Mouse (Mus musculus): ENCODE data around the gene Vav2. TPM values are rescaled to one million over a fixed set of nuclear protein-coding genes. Genes with fewer than 3 reads are reported as not detected.
A peak's percentile ranks its signal among the peaks of the same experiment; 100 is the strongest.

Gene Vav2
- polyA plus RNA-seq, 1 experiment from 2014 or later, result 7.1 TPM

DNA sequence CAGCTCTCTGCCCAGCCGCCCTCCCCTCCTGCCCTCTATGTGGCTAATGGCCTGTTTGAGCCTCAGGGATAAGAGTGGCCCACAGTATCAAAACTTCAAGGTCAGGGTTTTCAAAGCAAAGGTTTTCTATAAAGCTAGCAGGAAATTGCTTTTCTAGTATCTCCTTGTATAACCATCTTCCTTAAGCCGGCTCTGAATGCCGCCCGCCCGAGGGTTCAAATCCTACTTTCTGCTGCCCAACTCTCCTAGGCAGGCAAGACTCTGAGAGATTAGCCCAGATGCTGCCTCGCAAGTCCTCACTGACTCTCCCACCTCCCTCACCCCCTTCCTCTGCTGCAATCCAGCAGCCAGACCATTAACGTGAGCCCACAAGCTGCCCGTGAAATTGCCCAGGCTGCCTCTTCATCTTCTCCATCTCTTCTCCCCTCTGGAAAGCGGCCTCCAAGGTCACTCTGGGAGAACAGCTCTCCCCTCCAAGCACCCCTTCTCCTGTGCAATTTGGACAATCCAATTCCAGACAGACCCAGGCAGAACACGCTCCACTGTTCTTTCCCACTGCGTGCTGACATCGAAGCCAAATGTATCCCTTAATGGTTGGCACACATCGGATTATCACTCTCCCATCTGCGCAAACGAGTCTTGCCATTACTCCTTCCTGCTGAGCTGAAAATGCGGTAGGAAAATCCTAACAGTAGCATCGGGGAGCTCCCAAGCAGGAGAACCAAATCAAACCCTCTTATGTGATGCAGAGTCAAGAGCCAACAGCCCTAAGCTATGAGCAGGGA, 30.0 kb downstream of the Vav2 start:
- H3K4me1 ChIP-seq (ENCODE audit: insufficient read depth, low read length), result peaks cover 13% of the 10 kb centered on the region
- 66% methylated on average over 17 of the region's 17 CpGs for WGBS
- no peak overlapping the region for H3K4me3 ChIP-seq (ENCODE audit: low read length)
- H3K36me3 ChIP-seq (ENCODE audit: insufficient read depth, low read length), result peaks cover 9% of the 10 kb centered on the region; the same call in 1 of the 2 replicates
- no peak for ATAC-seq (ENCODE audit: low FRiP score, low TSS enrichment)
- H3K4me2 ChIP-seq (replicated peaks; ENCODE audit: low read depth, low read length), result no peak overlapping the region
- H3K9me3 ChIP-seq (ENCODE audit: low read length), result peaks cover 10% of the 10 kb centered on the region
- no peaks in the 10 kb centered on the region for H3K27me3 ChIP-seq (ENCODE audit: insufficient read depth, low read length)
- no peak overlapping the region for H3K9ac ChIP-seq (replicated peaks; ENCODE audit: low read length)
- H3K27ac ChIP-seq (ENCODE audit: low read length), result no peak overlapping the region

- H3K4me1 ChIP-seq (ENCODE audit: insufficient read depth, low read length), result peaks cover 37% of the 10 kb centered on the region
- no peak overlapping the region for H3K27ac ChIP-seq (ENCODE audit: low read length)
- 80% methylated on average over 10 of the region's 10 CpGs for WGBS
- ATAC-seq (ENCODE audit: low FRiP score, low TSS enrichment), result no peak
- no peak overlapping the region for H3K4me2 ChIP-seq (replicated peaks; ENCODE audit: low read depth, low read length)
- H3K4me3 ChIP-seq (ENCODE audit: low read length), result no peak overlapping the region
- H3K9me3 ChIP-seq (ENCODE audit: low read length), result peaks cover 7% of the 10 kb centered on the region
- H3K36me3 ChIP-seq (ENCODE audit: insufficient read depth, low read length), result peaks cover 3% of the 10 kb centered on the region; the same call in 1 of the 2 replicates
- H3K9ac ChIP-seq (replicated peaks; ENCODE audit: low read length), result no peak overlapping the region
- no peaks in the 10 kb centered on the region for H3K27me3 ChIP-seq (ENCODE audit: insufficient read depth, low read length)
These were observed 32.5 kb downstream of the Vav2 start for GRCm38 (mm10) chr2:27394158-27394832.

- Histone ChIP-seq H3K4me3 (ENCODE audit: low read length) (no peak overlapping the region), H3K9me3 (ENCODE audit: low read length) (no peaks in the 10 kb centered on the region), H3K27ac (ENCODE audit: low read length) (no peak overlapping the region), H3K4me1 (ENCODE audit: insufficient read depth, low read length) (peaks cover 46% of the 10 kb centered on the region), H3K4me2 (replicated peaks; ENCODE audit: low read depth, low read length) (no peak overlapping the region), H3K9ac (replicated peaks; ENCODE audit: low read length) (no peak overlapping the region), H3K36me3 (ENCODE audit: insufficient read depth, low read length) (0 out of 2 replicates have a peak, but pooled peaks cover under 1% of the 10 kb centered on the region), H3K27me3 (ENCODE audit: insufficient read depth, low read length) (no peaks in the 10 kb centered on the region)
- WGBS, result 37% methylated on average over 5 of the region's 5 CpGs
- no peak for ATAC-seq (ENCODE audit: low FRiP score, low TSS enrichment)
These were observed 34.6 kb downstream of the Vav2 start for GRCm38 (mm10) chr2:27392278-27392677.

- H3K27ac ChIP-seq (ENCODE audit: low read length), result no peak overlapping the region; the same call in 1 of the 2 replicates
- no peak overlapping the region for H3K4me3 ChIP-seq (ENCODE audit: low read length)
- H3K36me3 ChIP-seq (ENCODE audit: insufficient read depth, low read length), result 0 out of 2 replicates have a peak, but pooled peaks cover 6% of the 10 kb centered on the region
- H3K9me3 ChIP-seq (ENCODE audit: low read length), result no peaks in the 10 kb centered on the region
- 45% methylated on average over 4 of the region's 4 CpGs for WGBS
- H3K4me1 ChIP-seq (ENCODE audit: insufficient read depth, low read length), result peaks cover 42% of the 10 kb centered on the region
- H3K27me3 ChIP-seq (ENCODE audit: insufficient read depth, low read length), result no peaks in the 10 kb centered on the region
- H3K4me2 ChIP-seq (replicated peaks; ENCODE audit: low read depth, low read length), result no peak overlapping the region
- no peak overlapping the region for H3K9ac ChIP-seq (replicated peaks; ENCODE audit: low read length)
- no peak for ATAC-seq (ENCODE audit: low FRiP score, low TSS enrichment)
These were observed 36.1 kb downstream of the Vav2 start for GRCm38 (mm10) chr2:27390775-27391174.

- Histone ChIP-seq H3K9me3 (ENCODE audit: low read length) (no peaks in the 10 kb centered on the region), H3K36me3 (ENCODE audit: insufficient read depth, low read length) (0 out of 2 replicates have a peak, but pooled peaks cover 7% of the 10 kb centered on the region), H3K9ac (replicated peaks; ENCODE audit: low read length) (no peak overlapping the region), H3K27ac (ENCODE audit: low read length) (peak overlapping the region; percentile 63; the same call in 1 of the 2 replicates), H3K4me3 (ENCODE audit: low read length) (no peak overlapping the region), H3K27me3 (ENCODE audit: insufficient read depth, low read length) (no peaks in the 10 kb centered on the region), H3K4me1 (ENCODE audit: insufficient read depth, low read length) (peaks cover 42% of the 10 kb centered on the region), H3K4me2 (replicated peaks; ENCODE audit: low read depth, low read length) (no peak overlapping the region)
- WGBS, result 59% methylated on average over 8 of the region's 8 CpGs
- ATAC-seq (ENCODE audit: low FRiP score, low TSS enrichment), result peak; percentile 56; the same call in 1 of the 2 replicates
These were observed 36.5 kb downstream of the Vav2 start for GRCm38 (mm10) chr2:27390325-27390724.

DNA sequence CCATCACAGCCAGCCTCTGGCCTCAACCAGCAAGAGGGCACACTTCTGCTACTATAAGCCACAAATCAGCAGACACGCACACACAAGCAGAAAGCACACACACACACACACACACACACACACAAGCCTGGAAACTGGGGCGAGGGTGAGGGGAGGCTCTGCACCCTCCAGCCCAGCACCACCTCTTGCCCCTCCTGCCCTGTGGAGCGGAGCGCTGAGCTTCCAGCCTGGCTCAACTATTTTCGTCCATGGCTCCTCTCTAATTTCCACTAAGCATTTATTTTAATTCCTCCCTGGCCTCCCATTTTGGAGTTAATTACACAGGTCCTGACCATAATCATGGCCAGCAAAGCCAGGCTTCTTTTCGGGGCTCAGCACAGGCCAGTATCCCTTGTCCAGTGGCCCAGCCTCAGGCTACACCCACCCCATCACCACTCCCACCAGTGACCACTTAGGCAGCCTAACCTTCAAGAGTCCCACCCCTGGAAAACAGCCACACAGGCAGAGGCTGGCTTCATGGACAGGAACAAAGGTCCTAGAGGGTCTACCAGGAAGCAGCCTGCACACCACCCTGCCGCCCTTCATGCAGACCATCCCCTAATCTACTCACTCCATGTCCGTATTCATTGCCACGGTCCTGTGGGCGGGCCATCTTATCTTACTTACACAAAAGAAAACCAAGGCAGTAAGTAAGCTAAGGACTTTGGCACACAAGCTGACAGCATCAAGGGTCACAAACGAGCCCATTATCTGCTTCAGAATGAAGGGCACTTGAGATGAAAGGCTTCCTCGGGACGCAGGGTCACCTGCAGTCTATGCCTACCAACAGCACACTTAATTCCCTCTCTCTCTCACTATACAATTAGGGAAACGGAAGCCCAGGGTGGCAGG, 37.3 kb downstream of the Vav2 start:
- Histone ChIP-seq H3K4me2 (replicated peaks; ENCODE audit: low read depth, low read length) (no peak overlapping the region), H3K9me3 (ENCODE audit: low read length) (no peaks in the 10 kb centered on the region), H3K27ac (ENCODE audit: low read length) (peak overlapping the region; percentile 63), H3K4me3 (ENCODE audit: low read length) (no peak overlapping the region), H3K4me1 (ENCODE audit: insufficient read depth, low read length) (peaks cover 42% of the 10 kb centered on the region), H3K27me3 (ENCODE audit: insufficient read depth, low read length) (no peaks in the 10 kb centered on the region), H3K9ac (replicated peaks; ENCODE audit: low read length) (no peak overlapping the region), H3K36me3 (ENCODE audit: insufficient read depth, low read length) (0 out of 2 replicates have a peak, but pooled peaks cover 8% of the 10 kb centered on the region)
- WGBS, result 35% methylated on average over 14 of the region's 14 CpGs
- peak; percentile 74 for ATAC-seq (ENCODE audit: low FRiP score, low TSS enrichment)

GRCm38 (mm10) chr2:27387209-27387608, 39.6 kb downstream of the Vav2 start:
- 87% methylated on average over 1 of the region's 1 CpGs for WGBS
- no peaks in the 10 kb centered on the region for H3K9me3 ChIP-seq (ENCODE audit: low read length)
- no peak overlapping the region for H3K9ac ChIP-seq (replicated peaks; ENCODE audit: low read length)
- no peak overlapping the region for H3K4me2 ChIP-seq (replicated peaks; ENCODE audit: low read depth, low read length)
- H3K27ac ChIP-seq (ENCODE audit: low read length), result no peak overlapping the region
- ATAC-seq (ENCODE audit: low FRiP score, low TSS enrichment), result no peak
- peaks cover 36% of the 10 kb centered on the region for H3K4me1 ChIP-seq (ENCODE audit: insufficient read depth, low read length)
- H3K36me3 ChIP-seq (ENCODE audit: insufficient read depth, low read length), result 0 out of 2 replicates have a peak, but pooled peaks cover 8% of the 10 kb centered on the region
- H3K27me3 ChIP-seq (ENCODE audit: insufficient read depth, low read length), result no peaks in the 10 kb centered on the region
- H3K4me3 ChIP-seq (ENCODE audit: low read length), result no peak overlapping the region

GRCm38 (mm10) chr2:27381698-27382097, 45.1 kb downstream of the Vav2 start:
- 61% methylated on average over 4 of the region's 4 CpGs for whole genome bisulfite sequencing
- H3K4me2 ChIP-seq (replicated peaks; ENCODE audit: low read depth, low read length), result no peak overlapping the region
- no peak overlapping the region for H3K4me3 ChIP-seq (ENCODE audit: low read length)
- H3K9me3 ChIP-seq (ENCODE audit: low read length), result no peaks in the 10 kb centered on the region
- H3K36me3 ChIP-seq (ENCODE audit: insufficient read depth, low read length), result 0 out of 2 replicates have a peak, but pooled peaks cover 2% of the 10 kb centered on the region
- no peak for ATAC-seq (ENCODE audit: low FRiP score, low TSS enrichment)
- no peak overlapping the region for H3K9ac ChIP-seq (replicated peaks; ENCODE audit: low read length)
- no peaks in the 10 kb centered on the region for H3K27me3 ChIP-seq (ENCODE audit: insufficient read depth, low read length)
- H3K4me1 ChIP-seq (ENCODE audit: insufficient read depth, low read length), result peaks cover 33% of the 10 kb centered on the region
- H3K27ac ChIP-seq (ENCODE audit: low read length), result no peak overlapping the region

- Histone ChIP-seq H3K27ac (ENCODE audit: low read length) (0 out of 2 replicates have a peak overlapping the region, but pooled peaks have one; percentile 15), H3K36me3 (ENCODE audit: insufficient read depth, low read length) (0 out of 2 replicates have a peak, but pooled peaks cover 2% of the 10 kb centered on the region), H3K9me3 (ENCODE audit: low read length) (no peaks in the 10 kb centered on the region), H3K4me1 (ENCODE audit: insufficient read depth, low read length) (peaks cover 37% of the 10 kb centered on the region), H3K9ac (replicated peaks; ENCODE audit: low read length) (no peak overlapping the region), H3K4me2 (replicated peaks; ENCODE audit: low read depth, low read length) (no peak overlapping the region), H3K4me3 (ENCODE audit: low read length) (no peak overlapping the region), H3K27me3 (ENCODE audit: insufficient read depth, low read length) (no peaks in the 10 kb centered on the region)
- 93% methylated on average over 3 of the region's 3 CpGs for WGBS
- ATAC-seq (ENCODE audit: low FRiP score, low TSS enrichment), result no peak
These were observed 45.6 kb downstream of the Vav2 start for GRCm38 (mm10) chr2:27381254-27381653.

Data from kidney, embryonic 16.5 days (tissue).